Mouse (Mus musculus): ENCODE measurements at regions not wholly inside any gene's neighbourhood (a gene's known extent, or its start where the extent isn't known, plus 50 kb on each side); places are given as distances from the start of the nearest gene placed in this dataset.
"Not testable (repeated sequence)": the region's sequence is repeated elsewhere in the genome, so short reads cannot be mapped to it uniquely, and the experiment has no call there.

GRCm38 (mm10) chr6:117706006-117706405, 135.0 kb upstream of the Zfp637 start:
- DNase-seq: no peak

GRCm38 (mm10) chr6:117709212-117709611, 131.8 kb upstream of the Zfp637 start:
- DNase-seq: no peak

- DNase-seq: no peak
These were observed 125.8 kb upstream of the Zfp637 start for GRCm38 (mm10) chr6:117715056-117715777.

- DNase-seq: not testable (repeated sequence)
These were observed 124.6 kb upstream of the Zfp637 start for GRCm38 (mm10) chr6:117716422-117716821.

- DNase-seq: not testable (repeated sequence)
These were observed 88.6 kb upstream of the Zfp637 start for GRCm38 (mm10) chr6:117752338-117752737.

GRCm38 (mm10) chr6:117755682-117756081, 85.3 kb upstream of the Zfp637 start:
- not testable (repeated sequence) for DNase-seq

- DNase-seq: no peak
These were observed 84.8 kb upstream of the Zfp637 start for GRCm38 (mm10) chr6:117756176-117756575.

- peak; percentile 50 for DNase-seq
These were observed 82.5 kb upstream of the Zfp637 start for GRCm38 (mm10) chr6:117758516-117758915.

- DNase-seq: no peak
These were observed 69.5 kb upstream of the Zfp637 start for GRCm38 (mm10) chr6:117771506-117771905.

GRCm38 (mm10) chr6:117772396-117772795, 68.6 kb upstream of the Zfp637 start:
- DNase-seq: no peak

- no peak for DNase-seq
These were observed 65.5 kb upstream of the Zfp637 start for GRCm38 (mm10) chr6:117775304-117776050.

GRCm38 (mm10) chr6:117778027-117778426, 63.0 kb upstream of the Zfp637 start:
- no peak for DNase-seq

- no peak for DNase-seq
These were observed 62.5 kb upstream of the Zfp637 start for GRCm38 (mm10) chr6:117778481-117778880.

- no peak for DNase-seq
These were observed 62.0 kb upstream of the Zfp637 start for GRCm38 (mm10) chr6:117779020-117779419.

- DNase-seq: no peak
These were observed 52.1 kb upstream of the Zfp637 start for GRCm38 (mm10) chr6:117788580-117789540.

GRCm38 (mm10) chr6:117790581-117790980, 50.4 kb upstream of the Zfp637 start:
- no peak for DNase-seq
